Mouse (Mus musculus) lung, postnatal 0 days (tissue): ENCODE results near the gene Mrfap1. TPM values are rescaled to one million over a fixed set of nuclear protein-coding genes. Genes with fewer than 3 reads are reported as not detected.
"Not testable (repeated sequence)": the region's sequence is repeated elsewhere in the genome, so short reads cannot be mapped to it uniquely, and the experiment has no call there.

Experiments used
- ATAC-seq: fragments of 200-750 bp; cut with Nextera tagmentation; 2 replicates; pipeline ENCODE4 v1.8.0; 2017; ENCODE audit warnings: moderate library complexity
- DNase-seq: peaks from one replicate; pipeline ENCODE4 v3.0.0-alpha.2; 2016; ENCODE audit warnings: low spot score
- H3K27ac ChIP-seq: fragments of 300-500 bp; sonication (generic); 2 replicates; pipeline ENCODE4 v1.5.1; 2014; ENCODE audit warnings: antibody characterized with exemption, mild to moderate bottlenecking, low read length, mixed read lengths
- H3K27me3 ChIP-seq: fragments of 300-500 bp; sonication (generic); replicated peaks from 2 replicates; pipeline ENCODE4 v1.6.1; 2014; ENCODE audit warnings: low read length, mixed read lengths; ENCODE audit not compliant: insufficient read depth
- H3K36me3 ChIP-seq: fragments of 300-500 bp; sonication (generic); 2 replicates; pipeline ENCODE4 v1.6.1; 2014; ENCODE audit warnings: low read length, mixed read lengths; ENCODE audit not compliant: insufficient read depth
- H3K4me1 ChIP-seq: fragments of 300-500 bp; sonication (generic); 2 replicates; pipeline ENCODE4 v1.6.1; 2014; ENCODE audit warnings: antibody characterized with exemption, low read depth, low read length, mixed read lengths; ENCODE audit not compliant: insufficient read depth
- H3K4me2 ChIP-seq: fragments of 300-500 bp; sonication (generic); replicated peaks from 2 replicates; pipeline ENCODE4 v1.6.1; 2014; ENCODE audit warnings: low read depth, mild to moderate bottlenecking, low read length, moderate library complexity, mixed read lengths
- H3K4me3 ChIP-seq: fragments of 300-500 bp; sonication (generic); 2 replicates; pipeline ENCODE4 v1.5.1; 2014; ENCODE audit warnings: low read depth, low read length
- H3K9ac ChIP-seq: fragments of 300-500 bp; sonication (generic); replicated peaks from 2 replicates; pipeline ENCODE4 v1.6.1; 2014; ENCODE audit warnings: low read depth, mild to moderate bottlenecking
- H3K9me3 ChIP-seq: fragments of 300-500 bp; sonication (generic); 2 replicates; pipeline ENCODE4 v1.6.1; 2016; ENCODE audit warnings: low read length, mixed read lengths
- CTCF ChIP-seq: IDR thresholded peaks from 2 replicates; pipeline ENCODE4 v1.5.1; 2016; ENCODE audit warnings: antibody characterized with exemption, mild to moderate bottlenecking
- EP300 ChIP-seq: IDR thresholded peaks from 2 replicates; pipeline ENCODE4 v1.6.1; 2016; ENCODE audit warnings: antibody characterized with exemption, mild to moderate bottlenecking, control low read depth
- WGBS: fragments of 180-500 bp; shearing (Covaris S2); extraction: QIAGEN DNeasy Blood & Tissue Kit; methylation state at CpG from one replicate; pipeline ENCODE4 v1.1.7; 2014; 5-methylcytosine and 5-hydroxymethylcytosine counted together
- polyA plus RNA-seq: library from polyadenylated mRNA; unstranded; fragments of >200 nt; fragmentation: Nextera tagmentation; extraction: Ambion mirVana; gene quantifications from 2 replicates; pipeline ENCODE4 v1.2.1, GENCODE M21; 2015

The Mrfap1 gene
- 281 and 298 TPM in 2 replicates for polyA plus RNA-seq

DNA sequence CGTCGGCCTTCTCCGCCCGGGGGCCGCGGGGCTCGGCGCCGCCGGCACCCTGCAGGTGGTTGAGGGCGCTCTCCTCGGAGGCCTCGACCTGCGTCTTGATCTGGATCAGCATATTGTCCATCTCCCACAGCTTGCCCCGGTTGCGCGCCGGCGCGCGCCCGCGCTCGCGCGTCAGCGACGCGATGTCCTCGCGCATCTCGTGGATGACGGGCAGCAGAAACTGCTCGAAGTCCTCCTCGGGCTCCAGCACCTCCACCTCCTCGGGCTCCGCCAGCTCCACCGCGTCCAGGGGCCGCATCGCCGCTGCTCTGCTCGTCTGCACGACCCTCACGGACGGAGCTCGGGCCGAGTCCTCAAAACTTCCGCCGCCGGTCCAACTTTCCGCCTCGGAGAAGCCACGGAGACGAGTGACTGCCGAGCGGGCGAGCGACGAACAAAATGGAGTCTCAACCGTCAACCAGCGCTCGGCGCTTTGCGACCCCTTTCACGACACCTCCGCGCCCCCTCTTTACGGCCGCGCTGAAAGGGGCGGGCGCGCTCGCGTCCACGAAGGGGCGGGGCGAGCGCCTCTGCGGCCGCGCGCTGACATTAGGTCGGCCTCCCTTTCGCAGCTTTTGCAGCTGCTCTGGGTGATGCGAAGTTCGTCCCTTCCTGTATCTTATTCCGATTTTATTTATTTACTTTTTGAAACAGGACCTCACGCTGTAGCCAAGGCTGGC, at the start of gene Mrfap1:
TSS of gene Mrfap1 (minus strand) at position 477 of the 719 bp plus-strand sequence.
- not testable (repeated sequence) for H3K9me3 ChIP-seq, H3K27me3 ChIP-seq, H3K36me3 ChIP-seq, H3K4me1 ChIP-seq
- WGBS = under 1% methylated on average over 83 of the region's 90 CpGs
- Histone ChIP-seq H3K9ac (peak within 1 kb of the TSS; percentile 30), H3K4me3 (peak within 1 kb of the TSS; percentile 63), H3K4me2 (peak within 1 kb of the TSS; percentile 72), H3K27ac (peak within 1 kb of the TSS; percentile 89)
- ATAC-seq = peak; percentile 88
- peak; percentile 7; the same call in 1 of the 2 replicates for TF ChIP-seq CTCF
- DNase-seq = peak; percentile 97

DNA sequence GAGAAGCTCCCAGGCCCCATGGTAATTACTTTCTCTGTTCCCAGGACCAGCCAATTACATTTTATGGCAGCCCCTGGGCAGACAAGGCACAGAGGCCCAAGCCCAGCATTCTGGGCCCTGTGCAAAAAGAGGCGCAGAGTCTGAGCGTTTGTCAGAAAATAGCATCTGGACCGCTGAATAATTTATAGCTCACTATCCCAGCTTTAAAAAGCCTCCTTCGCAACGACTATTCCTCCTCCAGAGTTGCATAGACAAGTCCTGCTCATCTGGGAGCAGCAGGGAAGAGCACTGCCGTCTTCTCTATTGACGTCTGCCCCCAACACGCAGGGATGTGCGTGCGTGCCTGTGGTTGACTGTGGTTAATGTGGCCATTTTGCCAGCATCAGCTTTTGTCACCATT, 47.9 kb upstream of the Mrfap1 start:
- TF ChIP-seq CTCF = no peak
- TF ChIP-seq EP300 = no peak
- ATAC-seq (no peak), DNase-seq (no peak)
- 84% methylated on average over 10 of the region's 10 CpGs for WGBS
- no peak overlapping the region for H3K4me3 ChIP-seq
- no peak overlapping the region for H3K27ac ChIP-seq
- H3K27me3 ChIP-seq = no peaks in the 10 kb centered on the region
- H3K4me1 ChIP-seq = no peaks in the 10 kb centered on the region
- no peak overlapping the region for H3K9ac ChIP-seq
- no peaks in the 10 kb centered on the region for H3K36me3 ChIP-seq
- no peak overlapping the region for H3K4me2 ChIP-seq
- no peaks in the 10 kb centered on the region for H3K9me3 ChIP-seq

DNA sequence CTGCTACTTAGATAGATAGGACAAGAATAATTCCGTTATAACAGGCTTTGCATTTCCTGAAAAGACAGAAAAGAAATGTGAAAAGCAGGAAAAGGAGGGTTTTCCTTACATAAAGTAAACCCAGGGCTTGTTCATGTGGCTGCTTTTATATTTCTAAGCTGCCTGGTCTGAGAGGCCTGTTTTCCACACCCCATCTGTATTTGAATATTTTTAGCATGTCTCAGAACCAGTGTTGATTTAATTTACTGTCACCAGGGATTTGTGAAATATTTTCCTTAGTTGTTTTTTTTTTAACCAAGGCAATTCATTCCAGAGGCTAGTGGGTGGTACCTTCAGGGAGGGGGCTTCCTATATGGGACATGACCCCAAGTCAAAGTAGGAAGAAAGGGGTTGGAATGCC, 45.1 kb upstream of the Mrfap1 start:
- Histone ChIP-seq H3K27me3 (no peaks in the 10 kb centered on the region), H3K36me3 (no peaks in the 10 kb centered on the region), H3K4me2 (no peak overlapping the region), H3K4me3 (no peak overlapping the region), H3K27ac (no peak overlapping the region), H3K9me3 (no peaks in the 10 kb centered on the region), H3K9ac (no peak overlapping the region), H3K4me1 (no peaks in the 10 kb centered on the region)
- ATAC-seq (no peak), DNase-seq (no peak)
- WGBS = 44% methylated on average over 1 of the region's 1 CpGs
- TF ChIP-seq EP300 = no peak
- no peak for TF ChIP-seq CTCF

DNA sequence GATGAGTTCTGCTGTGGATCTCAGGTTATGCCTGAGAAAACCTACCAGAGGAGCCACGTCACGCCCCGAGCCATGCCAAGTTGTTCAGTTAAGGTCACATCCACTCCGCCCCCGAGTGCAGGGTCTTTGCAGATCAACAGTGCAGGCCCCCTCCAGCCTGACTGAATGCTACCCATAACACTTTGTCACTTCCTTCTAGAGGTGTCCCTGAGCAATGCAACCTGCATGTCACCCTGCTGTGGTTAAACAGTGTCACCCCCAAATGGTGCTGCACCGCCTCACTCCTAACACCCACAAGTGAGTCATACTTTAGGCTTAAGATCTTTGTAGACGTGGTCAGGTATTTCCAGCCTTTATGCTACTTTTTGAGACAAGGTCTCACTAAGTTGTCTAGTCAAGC, 43.5 kb upstream of the Mrfap1 start:
- 74% methylated on average over 7 of the region's 7 CpGs for WGBS
- no peaks in the 10 kb centered on the region for H3K36me3 ChIP-seq
- no peaks in the 10 kb centered on the region for H3K9me3 ChIP-seq
- no peak overlapping the region for H3K27ac ChIP-seq
- DNase-seq (no peak), ATAC-seq (no peak)
- H3K4me3 ChIP-seq = no peak overlapping the region
- H3K4me2 ChIP-seq = no peak overlapping the region
- no peaks in the 10 kb centered on the region for H3K27me3 ChIP-seq
- H3K4me1 ChIP-seq = no peaks in the 10 kb centered on the region
- H3K9ac ChIP-seq = no peak overlapping the region
- TF ChIP-seq CTCF (no peak), EP300 (no peak)

DNA sequence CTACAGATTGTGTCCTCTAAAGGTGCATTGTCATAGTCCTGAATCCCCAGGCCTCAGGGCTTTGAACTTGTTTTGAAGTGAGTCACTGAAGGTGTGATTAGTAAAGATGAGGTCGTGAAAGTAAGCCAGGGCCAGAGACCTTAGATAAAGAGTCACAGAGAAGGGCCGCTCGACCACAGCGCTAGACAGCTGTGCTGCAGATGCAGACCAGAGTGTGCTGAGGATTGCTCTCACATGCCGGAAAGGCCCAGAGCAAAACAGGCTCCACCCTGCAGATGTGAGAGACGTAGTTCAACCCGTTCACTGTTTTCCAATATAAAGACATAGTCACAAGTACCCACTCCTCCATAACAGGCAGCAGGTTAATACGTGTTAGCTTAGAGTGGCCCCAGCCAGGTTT, 43.0 kb upstream of the Mrfap1 start:
- Histone ChIP-seq H3K9ac (no peak overlapping the region), H3K9me3 (no peaks in the 10 kb centered on the region), H3K27ac (no peak overlapping the region), H3K36me3 (no peaks in the 10 kb centered on the region), H3K4me2 (no peak overlapping the region), H3K4me1 (no peaks in the 10 kb centered on the region), H3K4me3 (no peak overlapping the region), H3K27me3 (no peaks in the 10 kb centered on the region)
- TF ChIP-seq EP300 = no peak
- no peak for TF ChIP-seq CTCF
- ATAC-seq (no peak), DNase-seq (no peak)
- 51% methylated on average over 8 of the region's 8 CpGs for WGBS

DNA sequence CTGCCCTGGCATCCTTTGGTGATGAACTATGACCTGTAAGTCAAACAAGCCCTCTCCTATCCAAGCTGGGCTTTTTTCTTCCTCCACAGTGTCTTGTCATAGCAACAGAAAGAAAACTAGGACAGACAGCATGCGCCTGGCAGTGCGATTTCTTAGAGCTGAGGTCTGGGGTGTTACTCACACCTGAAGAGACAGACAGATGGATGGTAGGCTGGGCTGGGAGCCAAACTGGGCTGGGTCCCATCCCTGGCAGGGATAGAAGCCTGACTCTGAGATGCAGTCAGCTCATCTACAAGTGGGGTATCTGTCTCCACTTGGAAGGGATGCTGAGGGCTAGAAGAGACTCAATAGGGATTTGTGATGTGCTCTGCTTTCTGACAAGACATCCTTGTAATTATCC, 42.5 kb upstream of the Mrfap1 start:
- DNase-seq = no peak
- H3K4me3 ChIP-seq = no peak overlapping the region
- H3K9me3 ChIP-seq = no peaks in the 10 kb centered on the region
- H3K4me2 ChIP-seq = no peak overlapping the region
- TF ChIP-seq CTCF = no peak
- TF ChIP-seq EP300 = no peak
- H3K4me1 ChIP-seq = no peaks in the 10 kb centered on the region
- no peak overlapping the region for H3K27ac ChIP-seq
- WGBS = 58% methylated on average over 2 of the region's 2 CpGs
- no peaks in the 10 kb centered on the region for H3K36me3 ChIP-seq
- ATAC-seq = no peak
- H3K9ac ChIP-seq = no peak overlapping the region
- H3K27me3 ChIP-seq = no peaks in the 10 kb centered on the region

DNA sequence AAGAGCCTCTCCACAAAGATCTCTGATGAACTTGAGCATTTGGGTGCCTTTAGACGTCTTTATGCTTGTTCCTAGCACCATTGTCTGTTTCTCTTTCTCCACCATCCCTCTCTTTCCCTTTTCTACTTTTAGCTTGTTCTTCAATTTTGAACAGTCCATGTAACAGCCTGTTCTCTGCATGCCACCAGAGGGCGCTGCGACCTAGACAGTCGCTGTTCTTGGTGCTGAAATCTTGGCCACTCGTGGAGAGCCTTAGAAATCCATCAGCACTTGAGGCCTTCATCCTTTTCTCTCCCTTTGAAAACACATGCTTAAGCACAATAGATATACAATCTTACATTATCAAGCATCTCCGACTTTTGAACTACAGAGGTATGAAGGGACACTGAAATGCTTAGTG, 39.4 kb upstream of the Mrfap1 start:
- Histone ChIP-seq H3K27ac (no peak overlapping the region), H3K4me1 (no peaks in the 10 kb centered on the region), H3K4me2 (no peak overlapping the region), H3K36me3 (no peaks in the 10 kb centered on the region), H3K9me3 (no peaks in the 10 kb centered on the region), H3K9ac (no peak overlapping the region), H3K4me3 (no peak overlapping the region), H3K27me3 (no peaks in the 10 kb centered on the region)
- no peak; the same call in 1 of the 2 replicates for ATAC-seq
- DNase-seq = peak; percentile 72
- TF ChIP-seq CTCF (peak; percentile 97), EP300 (no peak)
- WGBS = under 1% methylated on average over 6 of the region's 6 CpGs
